Mouse (Mus musculus) ovary, postnatal 14 days (tissue): Measurements from ENCODE around the gene Cpvl.
A peak's percentile ranks its signal among the peaks of the same experiment; 100 is the strongest.

ENCODE experiments used
- DNase-seq: peaks from one replicate; pipeline ENCODE4 v3.0.0; 2022; ENCODE audit warnings: low spot score

Gene Cpvl

DNA sequence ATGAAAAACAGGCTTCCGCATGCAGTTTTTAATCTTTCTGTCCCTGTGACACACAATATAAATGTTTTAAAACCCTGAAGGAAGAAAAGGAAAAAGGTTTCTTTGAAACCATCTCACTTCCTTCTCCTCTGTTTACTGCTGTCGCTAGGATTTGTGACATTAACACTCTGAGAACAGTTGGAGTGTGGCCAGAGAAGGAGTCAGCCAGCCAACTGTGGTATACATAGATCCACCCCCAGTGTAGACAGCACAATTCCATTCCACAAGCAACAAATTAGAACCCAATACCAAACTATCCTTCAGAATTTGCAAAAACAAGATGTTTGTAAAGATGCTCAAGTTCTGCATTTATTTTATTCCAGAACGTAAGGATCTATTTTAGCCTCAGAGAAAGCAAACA is 6.7 kb downstream of the Cpvl start:
- no peak for DNase-seq

- DNase-seq: no peak
Measured at GRCm38 (mm10) chr6:53969081-53969480, 9.4 kb downstream of the Cpvl start.

DNA sequence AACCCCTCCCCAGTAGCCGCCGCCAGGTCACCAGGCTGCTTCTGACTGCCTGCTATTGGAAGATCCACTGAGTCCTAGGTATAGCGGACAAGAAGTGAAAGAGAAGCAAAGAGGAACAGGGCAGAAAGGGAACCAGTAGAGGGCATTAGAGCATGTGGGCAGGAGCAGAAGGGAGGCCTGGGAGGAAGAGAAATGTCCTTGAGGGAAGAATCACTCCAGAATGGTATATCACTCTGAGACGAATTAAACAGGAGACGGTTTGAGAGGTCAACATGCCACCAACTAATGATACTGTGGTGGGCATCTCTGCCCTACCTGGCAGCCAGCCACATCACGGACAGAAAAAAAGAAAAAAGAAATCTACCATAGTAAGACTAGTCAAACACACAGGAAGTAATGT is 9.9 kb downstream of the Cpvl start:
- no peak for DNase-seq

- DNase-seq: no peak
Measured at GRCm38 (mm10) chr6:53966595-53966994, 11.9 kb downstream of the Cpvl start.

DNA sequence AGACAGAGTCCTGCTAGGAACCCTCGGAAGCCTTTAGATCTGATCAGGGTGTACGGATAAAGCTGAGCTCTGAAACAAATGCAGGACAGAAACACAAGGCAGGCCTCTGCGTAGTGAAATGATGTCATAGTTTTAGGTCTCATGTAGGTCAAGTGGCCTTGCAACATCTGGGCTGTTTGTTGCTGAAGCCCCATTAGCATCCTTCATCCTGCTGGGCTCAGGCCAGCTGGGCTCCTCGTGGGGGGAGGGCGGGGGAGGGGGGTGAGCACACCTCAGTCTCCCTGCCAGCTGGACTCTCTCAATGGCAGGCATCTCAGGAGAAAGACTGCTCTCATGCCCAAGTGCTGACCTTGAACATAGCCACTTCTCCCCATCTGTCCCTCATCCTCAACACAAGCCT is 12.6 kb downstream of the Cpvl start:
- no peak for DNase-seq

- DNase-seq: no peak
Measured at GRCm38 (mm10) chr6:53963906-53964496, 14.5 kb downstream of the Cpvl start.

GRCm38 (mm10) chr6:53962006-53962405 is 16.5 kb downstream of the Cpvl start:
- no peak for DNase-seq

DNA sequence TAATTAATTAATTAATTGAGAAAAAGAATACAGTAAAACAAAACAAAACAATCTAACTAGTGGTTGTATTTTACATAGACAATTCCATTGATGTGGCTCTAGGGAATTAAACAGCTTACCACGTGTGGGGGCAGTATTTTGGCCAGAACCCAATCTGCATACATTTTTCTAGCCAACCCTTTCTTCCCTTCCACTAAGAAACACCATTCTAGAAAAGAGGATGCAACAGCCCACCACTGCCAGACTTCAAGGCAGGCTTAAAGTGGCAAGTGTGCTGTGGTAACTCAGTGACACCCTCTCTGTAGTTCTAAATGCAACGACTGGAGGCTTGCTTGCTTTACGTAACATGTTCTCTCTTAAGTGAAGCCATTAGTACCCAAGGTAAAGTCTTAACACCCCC is 18.6 kb downstream of the Cpvl start:
- DNase-seq: no peak

DNA sequence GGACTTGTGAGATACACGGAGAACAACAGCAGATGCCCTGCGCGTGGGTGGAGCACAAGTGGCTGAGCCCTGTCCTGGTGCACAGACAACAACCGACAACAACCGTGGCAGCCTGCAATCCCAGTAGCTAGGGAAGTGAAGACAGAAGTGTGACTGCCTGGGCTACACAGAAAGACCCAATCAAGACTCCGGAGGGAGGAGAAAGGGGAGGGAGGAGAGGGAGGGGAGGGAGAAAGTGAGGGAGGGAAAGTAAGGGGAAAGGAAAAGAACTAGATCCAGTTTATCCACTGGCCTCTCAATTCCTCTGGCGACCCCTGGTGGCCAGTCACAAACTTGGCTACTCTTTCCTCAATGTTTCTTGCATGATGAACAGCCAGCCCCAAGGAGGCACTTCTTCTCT is 20.1 kb downstream of the Cpvl start:
- DNase-seq: peak; percentile 83

DNA sequence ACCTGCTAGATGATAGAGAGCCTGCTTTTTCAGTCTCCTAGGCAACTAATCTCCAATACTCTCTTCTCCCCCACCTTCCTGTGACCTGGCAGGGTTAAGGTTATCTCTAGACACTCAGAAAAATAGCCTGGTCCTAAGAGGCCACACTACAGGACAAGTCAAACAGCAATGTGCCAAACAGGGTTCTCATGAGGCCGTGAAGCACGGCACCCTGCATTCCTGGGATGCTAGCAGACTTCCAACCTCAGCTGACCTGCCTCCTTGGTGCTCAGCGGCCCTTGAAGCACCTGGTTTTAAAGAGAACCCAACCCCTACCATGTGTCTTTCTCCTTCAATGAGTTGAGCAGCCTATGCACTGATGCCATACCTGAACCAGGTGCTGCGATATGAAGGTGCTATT is 22.0 kb downstream of the Cpvl start:
- DNase-seq: no peak

DNA sequence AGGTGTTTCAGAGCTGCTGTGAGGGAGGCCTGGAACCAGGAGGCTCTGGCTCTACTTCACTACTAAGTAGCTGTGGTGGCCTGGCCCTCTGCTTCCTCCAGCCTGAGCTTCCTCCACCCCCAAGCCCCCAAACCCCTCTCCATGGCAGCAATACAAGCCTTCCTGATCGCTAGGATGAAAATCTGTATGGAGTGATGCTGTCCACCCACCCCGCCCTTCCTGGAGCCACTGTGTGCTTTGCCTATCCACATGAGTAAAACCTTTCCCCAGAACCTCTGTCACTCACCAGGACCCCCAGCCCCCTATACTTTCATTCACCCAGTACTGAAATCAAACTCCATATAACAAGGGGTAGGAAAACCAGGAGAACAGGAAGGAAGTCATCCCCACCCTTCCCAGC is 22.6 kb downstream of the Cpvl start:
- DNase-seq: no peak

DNA sequence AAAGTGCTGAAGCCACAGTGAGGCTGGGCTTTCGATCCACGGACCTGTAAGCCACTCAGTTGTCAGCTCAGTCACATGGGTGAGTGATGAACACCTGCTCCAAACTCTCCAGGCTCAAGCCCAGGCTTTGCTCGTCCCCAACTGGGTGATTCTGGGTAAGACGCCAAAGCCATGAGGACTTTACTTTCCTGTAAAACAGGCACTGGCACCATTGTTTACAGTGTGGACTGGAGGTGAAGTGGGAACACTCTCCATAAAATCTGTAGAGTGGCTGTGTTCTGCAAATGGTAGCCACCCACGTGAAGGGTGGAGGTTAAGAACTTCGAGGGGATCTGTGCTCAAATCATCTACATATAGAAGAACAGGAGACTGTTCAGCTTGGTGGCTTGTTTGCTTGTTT is 23.2 kb downstream of the Cpvl start:
- no peak for DNase-seq

DNA sequence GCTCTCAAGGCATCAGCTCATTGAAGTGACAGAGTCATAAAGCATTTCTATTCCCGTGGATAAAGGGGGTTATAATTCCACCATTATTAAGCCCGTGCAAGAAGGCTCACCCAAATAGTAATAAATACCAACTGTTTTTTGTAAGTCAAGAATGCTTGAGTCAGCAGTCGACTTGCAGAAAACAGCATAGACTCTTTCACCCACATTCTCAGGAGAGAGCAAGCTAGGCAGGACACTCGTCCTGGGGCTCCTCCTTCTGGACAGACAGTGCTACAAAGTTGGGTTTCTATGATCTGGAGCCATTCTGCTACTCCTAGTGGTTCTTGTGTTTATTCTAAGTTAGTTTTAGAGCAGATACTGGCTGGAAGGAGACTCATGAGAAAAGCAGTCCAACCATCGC is 24.4 kb downstream of the Cpvl start:
- peak; percentile 47 for DNase-seq

DNA sequence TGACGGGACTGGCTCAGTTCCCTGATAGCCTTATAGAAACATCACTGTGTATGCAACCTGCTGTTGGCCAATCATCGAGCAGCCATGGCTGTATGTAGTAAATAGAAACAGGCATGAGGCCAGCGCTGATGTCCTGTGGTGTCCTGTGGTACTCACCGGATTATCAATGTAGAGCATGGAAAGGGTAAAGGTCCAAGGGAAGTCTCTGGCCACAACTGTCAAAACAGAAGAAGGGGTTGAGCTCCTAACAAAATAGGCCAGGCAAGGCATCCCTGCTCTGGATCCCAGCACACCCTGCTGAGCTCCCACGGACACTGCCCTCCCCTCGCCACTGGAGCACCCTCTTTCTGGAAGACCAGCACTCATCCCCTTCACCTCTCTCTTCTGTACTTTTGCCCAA is 25.1 kb downstream of the Cpvl start:
- no peak for DNase-seq

DNA sequence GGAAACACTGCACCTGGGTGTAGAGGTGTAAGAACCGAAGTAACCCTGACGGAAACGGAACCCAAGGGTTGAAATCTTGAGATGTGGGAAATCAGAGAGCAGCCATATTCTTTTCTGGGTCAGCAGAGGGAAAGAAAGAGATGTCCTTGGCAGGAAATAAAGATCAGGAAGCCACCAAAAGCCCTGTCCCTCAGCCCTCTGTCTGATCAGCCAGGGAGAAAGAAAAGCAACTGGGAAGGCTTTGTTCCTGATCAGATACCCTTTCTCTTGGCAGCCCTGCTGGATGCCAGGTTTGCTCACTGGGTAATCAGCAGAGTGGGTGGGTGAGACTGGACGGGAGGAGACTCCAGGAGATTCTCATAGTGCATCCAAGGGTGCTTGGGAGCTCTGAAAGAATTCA is 27.1 kb downstream of the Cpvl start:
- no peak for DNase-seq

GRCm38 (mm10) chr6:53950876-53951275 is 27.6 kb downstream of the Cpvl start:
- peak; percentile 19 for DNase-seq

DNA sequence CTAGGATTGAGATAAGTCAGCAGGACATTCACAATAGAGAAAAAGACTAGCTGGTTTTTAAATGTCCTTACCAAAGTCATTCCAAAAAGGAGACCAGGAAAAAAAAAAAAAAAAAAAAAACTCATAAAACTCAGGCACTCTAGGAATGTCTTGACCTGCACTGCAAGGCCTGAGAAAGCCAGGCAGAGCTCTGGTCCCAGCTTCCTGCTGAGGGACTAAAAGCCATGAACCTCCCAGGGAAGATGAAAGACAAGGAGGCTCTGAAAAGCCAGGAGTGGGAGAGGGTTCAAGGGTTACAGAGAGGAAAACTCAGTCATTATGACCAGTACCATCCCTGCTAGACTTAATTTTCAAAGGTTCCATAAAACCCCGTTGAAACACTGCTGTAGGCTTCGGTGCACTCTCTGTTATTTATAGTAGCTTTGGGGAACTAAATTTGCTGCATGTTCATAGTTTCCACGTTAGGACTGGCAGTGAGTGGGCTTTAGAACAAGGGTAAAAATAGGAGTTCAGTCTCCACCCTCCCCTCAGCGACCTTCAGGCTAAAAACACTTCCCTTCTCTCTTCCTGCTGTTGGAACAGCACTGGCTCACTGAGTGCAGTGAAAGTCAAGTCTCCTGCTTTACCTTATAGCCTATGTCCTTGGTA is 30.0 kb downstream of the Cpvl start:
- DNase-seq: no peak

GRCm38 (mm10) chr6:53944887-53945286 is 33.6 kb downstream of the Cpvl start:
- no peak for DNase-seq

- no peak for DNase-seq
Measured at GRCm38 (mm10) chr6:53944417-53944816, 34.1 kb downstream of the Cpvl start.

- DNase-seq: no peak
Measured at GRCm38 (mm10) chr6:53942190-53942831, 36.2 kb downstream of the Cpvl start.

DNA sequence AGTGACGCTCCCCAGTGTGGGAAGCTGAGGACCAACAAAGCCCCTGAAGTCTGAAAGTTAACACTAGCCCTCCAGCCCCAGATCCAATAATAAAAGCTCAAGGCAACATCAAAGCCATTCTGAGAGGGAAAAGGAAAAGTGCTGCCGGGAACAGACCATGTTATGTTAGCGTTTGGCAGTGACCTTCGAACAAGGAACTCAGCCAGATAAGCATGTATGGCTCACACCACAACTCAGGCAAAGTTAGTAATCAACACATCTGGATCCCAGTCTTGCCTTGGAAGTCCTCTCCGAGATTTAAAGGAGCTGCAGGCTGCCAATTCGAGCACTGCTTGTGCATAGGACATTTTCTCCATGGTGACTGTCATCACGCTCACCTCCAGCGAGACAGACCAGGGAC is 38.7 kb downstream of the Cpvl start:
- no peak for DNase-seq

- no peak for DNase-seq
Measured at GRCm38 (mm10) chr6:53938942-53939341, 39.5 kb downstream of the Cpvl start.
